Mouse (Mus musculus) MEL (cell line): ENCODE results near the gene Upb1.

Experiments
- ELF1 ChIP-seq: IDR thresholded peaks from 2 replicates; pipeline ENCODE4 v1.6.1; 2014; ENCODE audit warnings: low read depth, mild to moderate bottlenecking, inconsistent platforms, low read length, improper control_type of control experiment, moderate library complexity
- ZKSCAN1 ChIP-seq: IDR thresholded peaks from 2 replicates; pipeline ENCODE4 v1.6.1; 2012; ENCODE audit warnings: low read depth, mild to moderate bottlenecking, inconsistent platforms, low read length, improper control_type of control experiment, moderate library complexity

- TF ChIP-seq ELF1 (no peak), ZKSCAN1 (no peak)
Measured at GRCm38 (mm10) chr10:75486086-75486979, 85.4 kb downstream of the Upb1 start.
